Mouse (Mus musculus) mouse trophoblast stem cell (cell line): Measurements from ENCODE around the gene 4932438A13Rik.

Experiments
- in situ Hi-C, 2 experiments: fragments of 300-500 bp; cut with MseI, MboI; formaldehyde crosslinking; loops; 2 replicates in 1 of 2; 3 replicates in 1 of 2; pipeline ENCODE4 v1.15.1; 2025

The 4932438A13Rik gene

DNA sequence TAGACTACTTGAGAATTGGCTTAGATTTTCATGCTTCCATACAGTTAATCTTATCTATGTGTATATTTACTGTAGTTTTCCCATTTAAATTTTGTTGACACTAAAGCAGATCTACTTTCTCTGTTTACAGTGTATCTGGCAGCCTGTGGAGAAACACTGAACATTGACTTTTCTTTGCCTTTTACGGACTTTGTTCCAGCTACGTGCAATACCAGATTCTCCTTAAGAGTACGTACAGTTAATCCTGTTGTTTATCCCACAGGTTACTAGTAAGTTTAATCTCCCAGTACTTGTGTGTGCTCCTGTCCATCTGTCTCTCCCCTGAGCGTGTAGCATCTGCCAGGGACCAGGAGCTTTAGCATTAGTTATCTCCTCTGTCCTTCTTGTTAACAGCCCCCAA is 55.4 kb downstream of the 4932438A13Rik start:
- in situ Hi-C loops, result no loop called here

DNA sequence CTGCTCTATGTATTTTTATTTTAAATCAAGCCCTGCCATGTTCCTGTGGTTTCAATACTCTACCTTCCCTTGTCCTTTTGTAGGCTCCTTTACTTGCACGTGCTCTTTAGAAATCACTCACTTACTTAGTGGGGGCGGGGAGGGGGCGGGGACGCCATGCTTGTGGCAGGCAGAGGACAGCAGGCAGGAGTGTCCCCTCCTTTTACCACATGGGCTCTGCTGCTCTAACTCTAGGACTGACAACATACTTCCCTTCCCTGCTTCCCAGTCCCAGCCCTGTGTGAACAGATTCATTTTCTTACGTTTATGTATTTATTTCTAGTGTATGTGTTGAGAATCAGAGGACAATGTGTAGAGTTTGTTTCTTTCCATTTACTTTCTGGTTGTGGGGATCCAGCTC is 78.7 kb downstream of the 4932438A13Rik start:
- in situ Hi-C loops, result no loop called here

DNA sequence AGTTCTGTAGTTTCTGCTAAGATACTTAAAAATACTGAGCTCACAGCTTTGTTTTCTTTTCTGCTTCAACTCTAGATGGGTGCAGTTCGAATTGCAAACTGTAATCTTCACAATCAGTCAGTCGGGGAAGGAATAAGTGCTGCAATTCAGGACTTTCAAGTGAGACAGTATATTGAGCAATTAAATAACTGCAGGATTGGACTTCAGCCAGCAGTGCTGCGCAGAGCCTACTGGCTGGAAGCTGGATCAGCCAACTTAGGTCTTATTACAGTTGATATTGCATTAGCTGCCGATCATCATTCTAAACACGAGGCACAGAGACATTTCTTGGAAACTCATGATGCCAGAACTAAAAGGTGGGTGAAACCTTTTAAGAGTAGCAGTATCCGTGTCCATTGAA is 79.2 kb downstream of the 4932438A13Rik start:
- in situ Hi-C loops, result no loop called here

DNA sequence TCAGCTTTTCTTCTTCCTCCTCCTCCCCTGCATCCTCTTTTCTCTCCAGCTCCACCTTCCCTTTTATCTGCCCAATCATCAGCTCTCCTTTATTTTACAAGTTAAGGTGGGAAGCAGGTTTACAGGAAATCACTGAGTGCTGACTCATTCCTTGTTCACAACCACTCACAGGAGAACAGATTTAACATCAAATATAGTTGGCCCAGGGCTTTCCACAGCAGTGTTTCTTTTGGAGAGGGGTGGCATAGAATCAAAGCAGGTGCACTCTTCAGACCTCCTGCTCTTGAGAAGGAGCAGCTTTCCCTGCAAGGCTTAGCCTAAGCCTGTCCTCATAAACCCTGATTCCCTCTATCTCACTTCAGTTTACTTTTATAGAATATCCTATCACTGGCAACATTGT is 80.8 kb downstream of the 4932438A13Rik start:
- in situ Hi-C loops, result no loop called here

DNA sequence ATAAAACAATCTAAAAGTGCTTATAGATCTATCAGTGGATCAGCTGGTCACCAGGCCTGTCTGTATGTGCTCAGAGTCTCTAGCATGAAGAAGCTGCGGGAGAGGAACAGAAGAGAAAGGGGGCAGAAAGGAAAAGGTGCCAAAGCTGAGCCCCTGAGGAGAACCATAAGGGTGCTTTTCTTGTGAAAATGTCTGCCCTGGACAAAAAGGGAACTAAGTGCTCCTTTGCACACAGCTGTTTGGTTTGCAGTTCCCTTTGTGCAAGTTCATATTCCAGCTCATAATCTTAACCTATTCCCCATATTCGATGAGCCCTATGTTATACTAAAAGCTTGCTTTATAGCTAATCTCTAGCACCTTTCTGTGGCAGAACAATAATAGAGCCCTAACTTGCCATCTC is 175.1 kb downstream of the 4932438A13Rik start:
- in situ Hi-C loops, result no loop called here

GRCm38 (mm10) chr3:37039811-37040210 is 176.9 kb downstream of the 4932438A13Rik start:
- in situ Hi-C loops, result no loop called here

DNA sequence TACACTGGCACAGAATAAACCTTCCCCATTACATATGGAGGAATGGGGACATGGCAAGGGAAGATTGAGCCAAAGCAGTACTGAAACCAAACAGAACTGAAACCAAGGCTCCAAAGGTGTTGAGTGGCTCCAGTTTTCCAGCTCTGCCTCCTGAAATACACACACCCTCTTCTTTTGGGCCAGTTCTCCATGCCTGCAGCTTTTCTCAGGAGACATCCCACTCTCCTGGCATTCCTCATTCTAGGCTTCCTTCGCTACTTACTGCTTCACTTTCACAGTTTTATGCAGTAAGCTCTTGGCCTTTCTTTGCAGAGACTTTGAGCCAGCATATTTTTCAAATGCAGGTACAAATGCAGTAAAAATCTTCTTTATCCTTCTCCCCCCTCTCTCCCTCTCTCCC is 188.6 kb downstream of the 4932438A13Rik start:
- in situ Hi-C loops, result no loop called here

- in situ Hi-C loops, result no loop called here
Observed at GRCm38 (mm10) chr3:37063406-37063805, 200.5 kb downstream of the 4932438A13Rik start, which contains the start of gene Adad1. Adad1 (plus strand) TSS chr3:37063527.

DNA sequence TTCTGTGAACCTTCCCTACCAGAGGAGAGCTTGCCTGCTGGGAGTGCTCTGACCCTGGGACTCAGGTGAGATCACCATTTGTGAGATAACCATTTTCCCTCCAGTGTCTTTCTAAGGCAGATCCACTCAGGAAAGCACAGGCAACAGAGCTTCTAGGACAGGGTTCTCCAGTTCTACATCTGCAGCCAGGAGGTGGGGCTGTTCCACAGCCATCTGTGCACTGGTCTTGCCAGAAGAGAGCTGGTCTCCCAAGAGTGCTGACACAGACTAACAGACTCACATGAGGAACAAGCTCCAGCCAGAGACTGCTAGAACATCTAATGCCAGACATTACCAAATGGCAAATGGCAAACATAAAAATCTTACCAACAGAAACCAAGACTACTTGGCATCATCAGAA is 210.3 kb downstream of the 4932438A13Rik start:
- in situ Hi-C loops, result no loop called here

DNA sequence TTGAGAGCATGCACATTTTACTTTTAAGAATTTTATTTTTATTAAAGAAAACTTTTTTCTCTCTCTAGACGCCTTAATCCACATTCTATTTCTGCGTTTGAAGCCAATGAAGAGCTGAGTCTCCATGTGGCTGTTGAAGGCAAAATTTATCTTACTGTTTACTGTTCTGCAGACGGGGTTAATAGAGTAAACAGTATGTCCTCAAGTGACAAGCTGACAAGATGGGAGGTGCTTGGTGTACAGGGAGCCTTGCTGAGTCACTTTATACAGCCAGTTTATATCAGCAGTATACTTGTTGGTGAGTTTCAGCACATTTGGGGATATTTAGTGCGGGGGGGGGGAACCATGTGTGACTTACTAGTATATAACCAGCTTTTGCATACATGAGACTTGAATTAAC is 222.0 kb downstream of the 4932438A13Rik start:
- in situ Hi-C loops, result no loop called here

GRCm38 (mm10) chr3:37090721-37091120 is 227.8 kb downstream of the 4932438A13Rik start:
- in situ Hi-C loops, result no loop called here
